Mouse (Mus musculus): Measurements from ENCODE around the gene Tnnt2.

GRCm38 (mm10) chr1:135858533-135858932 lies 22.4 kb downstream of the Tnnt2 start:
- TF ChIP-seq POLR2A (IDR thresholded peaks at IDR 0.05; ENCODE audit: low read depth, low read length) (no peak), CTCF (IDR thresholded peaks at IDR 0.05; ENCODE audit: extremely low read depth, insufficient read depth, insufficient read length, insufficient replicate concordance) (no peak)
